Mouse (Mus musculus): ENCODE data around the gene Plpp7.

DNA sequence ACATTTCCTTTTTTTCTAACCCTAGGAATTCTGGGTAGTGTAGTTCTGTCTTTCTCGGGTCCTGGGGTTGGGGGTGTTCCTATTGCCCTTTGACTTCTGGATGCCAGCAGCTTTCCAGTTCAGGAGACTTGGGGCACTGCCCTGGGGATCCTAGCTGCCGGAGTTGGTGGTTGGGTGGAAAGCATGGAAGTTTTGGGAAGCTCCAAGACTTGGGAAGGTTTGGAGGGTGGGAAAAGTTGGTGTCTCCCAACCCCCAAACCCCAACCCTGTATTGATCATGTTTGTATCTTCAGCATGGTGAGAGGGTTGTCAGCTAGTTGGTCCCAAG lies 10.5 kb upstream of the Plpp7 start:
- no peak for TF ChIP-seq CTCF (IDR thresholded peaks at IDR 0.05; ENCODE audit: control insufficient read depth, insufficient read depth, low read length)
- TF ChIP-seq POLR2A (IDR thresholded peaks at IDR 0.05; ENCODE audit: borderline replicate concordance, control insufficient read depth, low read depth, low read length), result no peak

Measured in bone marrow, adult 2 months (tissue).